Mouse (Mus musculus) B cell, adult 2 months (primary cell): ENCODE measurements around the gene Nol3.

Experiments
- DNase-seq, 2 experiments: peaks; one replicate each; pipeline ENCODE4 v3.0.0; 2022

Nol3 gene

DNA sequence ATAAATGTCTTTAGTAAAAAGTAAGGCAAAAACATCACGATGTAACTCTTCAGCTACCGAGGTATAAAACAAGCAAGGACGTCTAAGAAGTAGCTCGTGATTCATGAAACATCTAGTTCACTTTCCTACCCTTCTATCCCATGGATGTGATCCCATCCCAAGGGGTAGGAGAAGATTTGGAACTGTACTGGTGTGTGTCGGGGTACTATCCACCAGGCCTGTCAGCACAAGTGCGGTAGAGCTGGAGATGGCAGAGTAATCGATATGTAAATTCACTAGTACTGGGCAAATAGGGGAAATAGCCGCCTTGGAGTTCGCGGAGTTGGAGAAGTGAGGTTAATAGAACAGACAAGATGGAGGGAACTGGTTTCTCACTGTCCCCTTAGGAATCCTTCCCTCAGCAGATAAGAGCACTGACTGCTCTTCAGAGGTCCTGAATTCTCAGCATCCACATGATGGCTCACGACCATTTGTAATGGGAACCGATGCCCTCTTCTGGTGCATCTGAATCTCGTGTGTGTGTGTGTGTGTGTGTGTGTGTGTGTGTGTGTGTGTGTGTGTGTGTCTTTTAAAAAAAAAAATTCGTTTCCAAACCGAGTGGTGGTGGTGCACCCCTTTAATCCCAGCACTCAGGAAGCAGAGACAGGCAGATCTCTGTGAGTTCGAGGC lies 12.6 kb upstream of the Nol3 start:
- DNase-seq, result no peak

DNA sequence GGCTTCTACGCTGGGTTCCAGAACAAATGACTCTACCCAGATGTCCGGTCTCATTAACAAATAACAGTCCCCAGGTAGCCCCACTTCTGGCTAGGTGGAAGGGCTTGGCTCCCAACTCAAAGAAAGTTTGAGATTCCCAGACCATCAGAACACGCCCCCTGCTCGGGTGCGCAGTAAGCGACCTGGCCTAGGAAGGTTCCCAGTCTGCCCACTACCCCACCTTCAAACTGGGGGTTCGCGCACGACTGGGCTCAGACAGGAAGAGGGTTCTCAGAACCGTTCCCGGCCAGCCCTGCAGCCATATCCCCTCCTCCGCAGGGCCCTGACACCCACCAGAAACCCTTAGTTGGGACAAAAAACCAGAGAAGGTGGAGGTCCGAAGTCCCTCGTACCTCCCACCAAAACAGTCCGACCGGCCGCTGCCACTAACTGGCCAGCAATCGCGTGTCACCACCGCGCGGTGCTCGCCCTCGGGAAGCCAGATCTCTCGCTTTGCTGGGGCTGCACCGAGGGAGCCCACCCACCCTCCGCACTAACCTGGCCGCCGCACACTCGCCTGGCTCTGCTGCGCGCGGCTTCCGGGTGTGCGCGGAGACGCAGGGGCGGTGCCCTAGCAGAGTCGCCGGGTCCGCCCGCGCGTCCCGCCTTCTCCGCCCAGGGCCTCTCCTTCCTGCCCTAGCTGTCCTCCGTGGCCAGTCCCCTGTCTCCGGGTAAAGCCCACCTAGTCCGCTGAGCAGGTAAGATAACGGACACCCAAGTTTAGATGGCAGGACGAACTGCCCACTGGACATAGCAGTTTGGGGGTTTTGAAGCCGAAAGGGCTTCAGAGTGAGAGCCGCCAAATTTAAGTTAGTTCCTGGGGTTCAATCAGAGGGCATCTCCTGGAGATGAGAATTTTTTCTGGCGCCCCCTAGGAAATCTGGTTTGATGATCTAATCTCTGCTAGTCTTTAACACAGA lies 11.6 kb upstream of the Nol3 start, which contains the start of the genes Tradd and Fbxl8:
Tradd (minus strand) TSS at position 586 of the 959 bp plus-strand sequence.
Fbxl8 (plus strand) TSS at position 625 of the 959 bp plus-strand sequence.
- DNase-seq, result peak; percentile 78 to 79

DNA sequence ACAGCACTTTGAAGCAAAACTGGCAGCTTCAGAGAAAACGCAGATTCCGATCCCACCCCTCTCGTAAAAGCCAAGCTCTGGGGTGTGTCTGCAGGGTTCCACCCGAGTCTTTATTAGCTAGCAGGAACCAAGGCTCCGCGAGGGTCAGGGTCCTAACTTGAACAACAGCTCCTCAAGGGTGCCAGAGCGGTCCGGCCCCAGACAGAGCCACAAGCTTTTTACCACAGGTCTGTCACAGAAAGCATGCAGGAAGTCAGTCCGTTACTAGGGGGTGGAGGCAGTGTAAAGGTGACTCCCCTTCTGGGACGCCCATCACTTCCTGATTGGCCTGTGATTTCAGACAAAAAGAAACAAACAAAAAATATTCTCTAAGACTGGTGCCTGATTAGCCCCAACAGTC lies 10.8 kb upstream of the Nol3 start:
- DNase-seq, result peak; percentile 69 to 76

DNA sequence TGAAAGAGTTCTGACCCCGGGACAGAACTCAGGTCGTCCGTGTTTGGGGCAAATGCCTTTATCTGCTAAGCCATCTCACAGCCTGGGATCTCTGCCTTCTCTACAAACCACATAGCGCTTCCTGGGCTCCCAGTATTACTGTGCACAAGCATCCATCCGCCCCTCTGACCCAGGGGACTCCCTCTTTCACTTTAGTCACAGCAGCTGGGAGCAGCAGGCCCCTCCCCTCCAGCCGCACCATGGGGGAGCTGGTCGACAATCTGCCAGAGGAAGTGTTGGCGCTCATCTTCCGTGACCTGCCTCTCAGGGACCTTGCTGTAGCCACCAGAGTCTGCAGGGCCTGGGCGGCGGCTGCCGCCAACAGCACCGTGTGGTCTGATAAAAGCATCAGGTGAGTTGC lies 9.2 kb upstream of the Nol3 start:
- DNase-seq, result peak; percentile 57 to 67

DNA sequence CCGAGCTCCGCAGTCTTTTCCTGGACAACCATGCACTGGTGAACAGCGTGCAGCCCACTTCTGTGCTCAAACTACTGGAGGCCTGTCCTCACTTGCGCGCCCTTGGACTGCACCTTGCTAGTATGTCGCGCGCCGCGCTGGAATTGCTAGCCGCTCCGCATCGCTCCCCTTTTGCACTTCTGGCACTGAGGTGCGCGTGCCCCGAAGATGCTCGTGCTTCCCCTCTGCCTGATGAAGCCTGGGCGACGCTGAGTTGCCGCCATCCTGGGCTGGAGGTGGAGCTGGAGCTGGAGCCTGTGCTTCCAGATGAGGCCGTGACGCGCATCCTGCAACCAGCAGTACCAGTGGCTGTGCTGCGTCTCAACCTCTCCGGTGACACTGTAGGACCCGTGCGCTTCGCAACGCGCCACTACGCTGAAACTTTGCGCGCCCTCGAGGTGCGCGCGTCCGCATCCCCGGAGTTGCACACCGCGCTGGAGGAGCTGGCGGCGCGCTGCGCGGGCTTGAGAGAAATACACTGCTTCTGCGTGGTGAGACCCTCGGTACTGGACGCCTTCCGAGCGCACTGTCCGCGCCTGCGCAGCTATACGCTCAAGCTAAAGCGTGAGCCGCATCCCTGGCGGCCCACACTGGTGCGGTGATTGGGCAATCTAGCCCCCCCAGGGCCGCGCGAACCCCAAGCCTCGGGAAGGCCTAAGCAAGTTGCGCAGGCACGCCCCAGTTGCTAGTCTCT lies 7.4 kb upstream of the Nol3 start:
- no peak for DNase-seq

DNA sequence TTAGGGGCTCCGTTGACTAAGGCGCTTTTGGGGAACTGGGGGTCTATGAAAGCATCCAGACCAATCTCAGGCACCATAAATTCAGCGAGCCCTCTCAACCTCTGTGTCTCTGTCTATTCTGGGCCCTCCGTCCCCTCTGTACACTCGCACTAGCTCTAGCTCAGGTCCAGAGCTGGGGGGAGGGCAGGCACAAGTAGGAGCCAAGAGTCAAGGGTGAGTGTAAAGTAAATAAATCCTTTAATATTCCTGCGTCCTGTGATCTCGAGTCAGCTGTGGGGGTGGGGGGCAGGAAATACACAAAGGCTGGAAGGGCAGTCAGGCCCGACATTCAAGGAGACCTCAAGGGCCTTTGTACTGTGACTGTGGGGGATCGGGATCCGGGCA lies 6.9 kb upstream of the Nol3 start:
- DNase-seq, result no peak

DNA sequence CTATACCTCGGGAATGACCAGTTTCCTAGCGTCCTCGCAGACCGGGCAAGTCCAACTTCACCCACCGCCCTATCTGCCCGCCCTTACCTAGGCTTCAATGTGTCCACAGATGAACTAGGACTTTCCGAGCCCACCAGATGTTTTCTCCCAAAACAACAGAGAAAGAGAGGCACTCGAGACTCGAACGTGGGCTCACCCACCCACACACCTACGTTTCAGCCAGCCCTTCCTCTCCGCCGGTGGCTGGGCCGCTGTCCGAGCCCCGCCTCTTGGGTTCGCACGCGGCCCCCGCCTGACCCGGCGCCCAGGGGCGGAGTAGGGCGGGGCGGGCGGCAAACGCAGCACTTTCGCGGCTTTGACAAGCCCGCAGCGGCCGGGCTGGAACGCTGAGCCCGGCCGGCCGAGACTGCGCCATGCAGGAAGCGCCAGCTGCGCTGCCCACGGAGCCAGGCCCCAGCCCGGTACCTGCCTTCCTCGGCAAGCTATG lies 6.4 kb upstream of the Nol3 start, which contains the start of gene Hsf4:
Hsf4 (plus strand) TSS at position 341 of the 487 bp plus-strand sequence.
- peak; percentile 42 to 50 for DNase-seq

DNA sequence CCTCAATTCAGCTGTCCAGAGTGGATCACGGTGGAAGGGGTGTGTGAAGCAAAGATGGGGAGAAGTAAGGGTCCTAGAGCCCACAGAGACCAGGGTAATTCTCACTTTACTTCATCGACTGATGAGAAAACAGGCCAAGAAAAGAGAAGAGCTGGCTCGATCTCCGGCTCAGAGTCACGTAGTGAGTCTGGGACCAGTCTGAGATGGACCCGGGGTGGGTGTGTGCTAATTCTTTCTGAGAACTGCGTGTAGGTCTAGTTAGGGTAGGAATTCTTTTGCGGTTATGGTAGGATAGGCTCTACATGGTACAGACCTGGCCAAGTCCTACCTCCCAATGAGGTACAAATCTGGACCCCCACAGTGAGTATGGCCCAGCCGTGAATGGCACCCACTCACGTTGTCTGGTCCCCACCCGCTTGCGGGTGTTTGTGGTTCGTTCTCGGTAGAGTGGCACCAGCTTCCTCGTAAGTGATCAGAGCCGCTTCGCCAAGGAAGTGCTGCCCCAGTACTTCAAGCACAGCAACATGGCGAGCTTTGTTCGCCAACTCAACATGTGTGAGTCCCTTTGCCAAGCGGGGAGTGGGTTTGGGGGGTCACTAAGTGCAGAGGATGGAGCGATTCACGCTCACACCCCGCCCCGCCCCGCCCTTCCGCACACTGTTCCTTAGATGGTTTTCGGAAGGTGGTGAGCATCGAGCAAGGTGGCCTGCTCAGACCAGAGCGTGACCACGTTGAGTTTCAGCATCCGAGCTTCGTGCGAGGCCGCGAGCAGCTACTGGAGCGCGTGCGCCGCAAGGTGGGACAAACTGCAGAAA lies 5.6 kb upstream of the Nol3 start:
- DNase-seq, result peak in 1 of 2 experiments; percentile 36

DNA sequence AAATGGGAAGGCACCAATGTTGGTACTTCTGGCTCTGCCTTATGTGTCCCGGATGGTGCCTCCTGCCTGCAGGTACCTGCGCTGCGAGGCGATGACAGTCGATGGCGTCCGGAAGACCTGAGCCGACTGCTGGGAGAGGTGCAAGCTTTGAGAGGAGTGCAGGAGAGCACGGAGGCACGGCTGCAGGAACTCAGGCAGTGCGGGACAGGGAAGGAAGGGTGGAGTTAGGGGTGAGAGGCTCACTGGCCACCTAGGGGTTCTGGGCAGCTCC lies 5.1 kb upstream of the Nol3 start:
- DNase-seq, result no peak

DNA sequence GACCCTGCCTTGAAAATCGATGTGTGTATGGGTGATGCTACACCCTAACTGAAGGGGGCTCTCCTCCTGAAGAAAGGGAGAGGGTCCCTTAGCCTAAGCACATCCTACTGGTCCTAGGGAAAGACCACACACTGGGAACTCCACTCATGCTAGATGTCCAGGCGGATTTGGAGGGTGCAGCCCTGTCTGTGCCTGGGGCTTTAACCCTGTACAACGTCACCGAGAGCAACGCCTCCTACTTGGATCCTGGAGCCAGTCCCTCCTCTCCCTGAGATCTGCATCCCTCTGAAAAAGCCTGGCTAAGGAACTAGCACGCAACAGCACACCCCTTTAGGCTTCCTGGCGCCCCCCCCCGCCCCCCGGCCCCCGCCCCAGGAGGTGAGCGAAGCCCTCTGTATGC lies 553 bp upstream of the Nol3 start:
- DNase-seq, result no peak

DNA sequence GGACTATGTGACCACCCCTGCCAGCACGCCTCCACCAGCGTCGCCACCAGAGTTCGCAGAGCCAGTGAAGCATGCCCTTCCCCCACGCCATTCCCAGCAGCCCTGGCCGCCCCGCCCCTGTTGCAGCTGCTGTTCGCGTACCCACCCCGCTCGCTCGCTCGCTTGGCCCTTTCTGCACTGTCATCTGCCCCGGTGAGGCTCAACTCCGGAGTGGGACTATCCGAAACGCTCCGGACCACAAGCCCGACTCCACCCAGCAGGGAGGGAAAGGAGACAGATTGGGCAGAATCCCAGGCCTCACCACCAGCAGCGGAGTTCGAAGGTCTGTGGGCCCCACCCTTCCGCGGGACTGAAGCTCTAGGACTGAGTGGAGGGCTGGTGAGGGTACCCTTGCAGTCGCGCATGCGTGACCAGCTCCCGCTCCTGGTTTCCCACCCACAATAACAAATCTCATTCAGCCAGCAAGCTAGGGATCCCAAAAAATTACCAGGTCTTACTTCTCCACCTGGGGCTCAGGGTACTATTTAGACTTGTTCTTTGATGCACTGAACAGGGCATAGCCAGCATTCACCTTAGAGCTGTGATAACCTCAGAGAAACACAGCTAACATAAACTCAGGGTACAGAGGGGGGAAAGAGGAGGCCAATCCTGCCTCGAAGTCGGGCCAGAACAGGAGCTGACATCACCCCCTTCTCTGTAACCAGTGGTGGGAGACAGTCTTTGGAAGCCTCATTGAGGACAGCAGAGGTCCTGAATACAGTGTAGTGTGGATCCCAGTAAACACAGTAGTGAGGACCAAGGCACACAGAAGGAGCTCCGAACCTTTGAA lies 566 bp downstream of the Nol3 start:
- peak; percentile 30 to 32 for DNase-seq

DNA sequence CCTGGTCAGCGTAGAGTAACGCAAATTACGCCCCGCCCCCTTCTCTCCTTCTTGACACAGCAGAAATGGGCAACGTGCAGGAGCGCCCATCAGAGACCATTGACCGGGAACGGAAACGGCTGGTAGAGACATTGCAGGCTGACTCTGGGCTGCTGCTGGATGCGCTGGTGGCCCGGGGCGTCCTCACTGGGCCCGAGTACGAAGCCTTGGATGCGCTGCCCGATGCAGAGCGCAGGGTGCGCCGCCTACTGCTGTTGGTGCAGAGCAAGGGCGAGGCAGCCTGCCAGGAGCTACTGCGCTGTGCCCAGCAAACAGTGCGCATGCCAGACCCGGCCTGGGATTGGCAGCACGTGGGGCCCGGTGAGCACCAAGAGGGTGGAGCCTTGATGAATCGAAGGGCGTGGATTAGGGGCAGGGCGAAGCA lies 3.0 kb downstream of the Nol3 start:
- peak; percentile 44 to 45 for DNase-seq

DNA sequence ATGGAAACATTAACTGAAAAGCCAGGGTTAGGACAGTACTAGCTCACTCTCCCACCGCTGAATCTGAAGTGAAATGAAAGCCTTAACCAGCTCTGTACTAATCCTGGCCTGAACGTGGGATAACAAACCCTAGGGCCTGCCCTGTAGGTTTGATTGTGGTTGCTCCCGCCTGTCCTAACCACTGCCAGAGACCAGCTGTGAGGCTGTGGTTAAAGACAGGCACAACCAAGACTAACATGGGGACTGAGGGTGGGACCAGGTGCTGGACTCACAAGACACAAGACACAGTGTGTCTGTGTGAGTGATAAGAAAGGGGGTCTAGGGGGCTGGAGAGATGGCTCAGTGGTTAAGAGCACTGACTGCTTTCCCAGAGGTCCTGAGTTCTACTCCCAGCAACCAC lies 4.6 kb downstream of the Nol3 start:
- no peak for DNase-seq

DNA sequence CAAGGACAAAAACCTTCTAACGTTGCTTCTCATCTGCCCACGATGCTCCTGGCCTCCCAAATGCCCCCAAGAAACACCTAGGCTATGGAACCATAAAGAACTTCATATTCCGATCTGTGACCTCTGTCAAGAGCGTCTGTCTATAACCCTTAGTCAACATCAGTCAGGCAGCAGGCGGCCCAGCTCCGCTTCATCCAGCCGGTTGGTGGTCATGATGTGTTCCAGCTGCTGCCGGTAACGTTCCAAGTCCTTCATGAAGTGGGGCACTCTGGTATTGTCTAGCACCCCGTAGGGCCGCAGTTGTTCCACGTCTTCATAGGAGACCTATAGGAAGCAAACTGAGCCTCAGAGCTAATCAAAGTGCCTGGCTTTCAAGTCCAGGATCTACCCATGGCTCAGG lies 5.9 kb downstream of the Nol3 start:
- no peak for DNase-seq

DNA sequence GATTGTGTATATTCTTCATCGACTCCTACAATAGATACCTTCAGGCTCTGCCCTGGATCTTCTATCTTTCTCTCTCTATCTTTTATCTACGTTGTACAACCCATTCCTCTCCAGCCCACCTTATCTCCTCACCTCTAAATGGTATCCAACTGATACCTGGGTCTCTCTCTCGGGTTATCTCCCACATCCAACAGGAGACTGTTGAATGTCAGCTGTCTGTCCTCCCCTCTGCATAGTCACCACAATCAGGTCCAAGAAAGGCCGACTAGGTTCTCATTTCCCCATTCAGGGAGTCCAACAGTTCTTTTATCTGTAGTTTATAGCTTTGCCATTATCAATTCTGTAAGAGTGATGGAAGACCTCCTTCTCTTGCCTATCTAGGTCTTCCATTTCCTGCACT lies 6.3 kb downstream of the Nol3 start:
- DNase-seq, result no peak

DNA sequence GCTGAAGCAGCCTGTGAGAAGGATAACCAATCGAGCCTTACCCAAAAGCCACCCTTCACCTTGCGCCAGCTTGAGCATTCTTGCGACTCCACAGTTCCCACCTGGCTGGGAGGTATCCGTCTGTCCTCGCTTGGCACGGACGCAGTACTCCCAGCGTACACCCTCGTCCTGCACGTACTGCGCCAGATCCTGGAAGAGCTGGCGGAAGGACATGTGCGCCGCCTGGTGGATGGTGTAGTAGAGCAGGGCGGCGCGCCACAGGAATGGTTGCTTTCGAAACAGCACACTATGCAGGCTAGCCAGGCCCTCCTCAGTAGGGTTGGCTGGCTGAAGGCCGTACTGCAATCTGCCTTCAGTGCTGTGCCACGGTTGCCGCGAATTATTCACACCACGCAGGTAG lies 7.1 kb downstream of the Nol3 start:
- DNase-seq, result peak; percentile 53 to 59

DNA sequence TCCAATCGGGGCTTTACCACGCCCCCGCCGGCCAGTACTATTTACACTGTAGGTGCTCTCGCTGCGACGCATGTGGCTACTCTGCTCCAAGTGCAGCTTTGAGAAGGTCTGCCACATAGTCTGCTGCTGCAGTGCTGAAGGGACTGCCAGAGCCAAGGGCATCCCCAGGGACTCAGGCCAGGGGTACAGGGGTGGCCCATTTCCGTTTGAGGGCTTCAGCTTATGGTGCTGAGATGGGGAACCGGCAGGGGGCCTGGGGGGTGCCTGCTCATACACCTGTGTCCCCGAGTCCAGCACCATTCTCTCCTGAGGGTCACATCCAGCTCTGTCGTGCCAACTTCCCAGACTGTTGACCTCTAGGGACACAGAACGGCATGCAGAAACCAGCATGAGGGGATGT lies 9.6 kb downstream of the Nol3 start:
- DNase-seq, result no peak

DNA sequence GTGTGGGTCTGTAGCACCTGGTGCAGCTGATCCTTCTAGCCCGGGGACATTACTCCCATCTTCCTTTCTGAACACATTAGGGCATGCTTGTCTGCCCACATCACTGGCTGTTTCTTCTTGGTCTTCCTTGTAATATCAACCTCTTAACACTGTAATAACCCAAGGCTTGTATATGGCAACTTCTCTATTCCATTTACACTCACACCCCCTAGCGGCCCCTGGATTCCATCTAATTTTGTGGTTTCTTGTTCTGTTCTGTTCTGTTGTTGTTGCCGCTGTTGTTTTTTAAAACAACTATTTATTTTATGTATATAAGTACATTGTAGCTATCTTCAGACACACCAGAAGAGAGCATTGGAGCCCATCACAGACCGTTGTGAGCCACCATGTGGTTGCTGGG lies 11.0 kb downstream of the Nol3 start:
- DNase-seq, result no peak

DNA sequence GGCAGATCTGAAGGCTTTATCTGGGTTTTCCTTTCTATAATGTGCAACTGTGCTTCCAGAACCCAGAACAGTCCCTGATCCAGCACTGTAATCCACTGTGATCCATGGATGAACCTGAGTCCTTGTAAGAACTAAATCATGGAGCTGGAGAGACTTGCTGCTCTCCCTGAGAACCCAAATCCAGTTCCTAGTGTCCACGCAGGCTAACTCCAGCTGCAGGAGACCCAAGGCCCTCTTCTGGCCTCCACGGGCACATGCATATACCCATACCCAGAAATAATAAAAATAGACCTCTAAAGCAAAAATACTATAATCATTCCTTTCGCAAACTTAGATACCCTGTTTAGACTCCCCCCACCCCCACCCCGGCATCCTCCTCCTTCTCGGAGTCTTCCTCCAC lies 12.3 kb downstream of the Nol3 start:
- no peak for DNase-seq

DNA sequence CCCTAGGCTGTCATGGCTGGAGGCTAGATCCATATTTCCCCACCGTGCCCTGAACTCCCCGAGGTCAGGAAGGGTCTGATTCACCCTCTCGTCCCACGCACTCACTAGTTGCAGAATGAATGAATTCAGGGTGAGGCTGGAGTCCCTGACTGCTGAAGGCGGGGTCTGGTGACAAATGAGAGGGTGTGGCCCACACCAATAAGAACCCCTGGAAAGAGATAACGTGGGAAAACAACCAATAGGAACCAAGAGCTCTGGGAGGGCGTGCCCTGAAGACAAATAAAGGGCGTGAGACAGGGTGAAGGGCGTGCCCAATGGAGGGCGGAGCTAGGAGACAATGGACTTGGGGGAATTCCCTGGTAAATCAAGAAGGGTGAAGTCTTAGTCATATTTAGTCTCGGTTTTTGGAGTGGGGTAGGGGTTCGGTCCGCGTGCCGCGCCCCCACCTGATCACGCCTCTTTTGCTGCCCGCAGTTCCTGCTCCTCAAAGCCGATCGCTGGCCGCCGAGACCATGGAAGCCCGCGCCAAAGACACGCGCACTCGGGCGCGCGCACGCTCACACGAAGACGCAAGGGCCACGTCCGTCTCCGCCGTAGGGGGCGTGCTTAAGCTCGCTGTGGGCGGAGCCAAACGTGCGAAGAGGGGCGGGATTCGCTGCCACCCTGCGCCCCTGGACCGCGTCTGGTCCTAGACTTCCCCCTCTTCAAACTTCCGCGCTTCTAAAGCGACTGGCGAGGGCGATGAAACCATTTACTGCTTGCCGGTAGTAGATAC lies 13.2 kb downstream of the Nol3 start:
- DNase-seq, result peak; percentile 97 to 98
